Mouse (Mus musculus) liver, adult 2 months (tissue): ENCODE data around the gene Tnfrsf25. TPM values are rescaled to one million over a fixed set of nuclear protein-coding genes. Genes with fewer than 3 reads are reported as not detected.

ENCODE experiments used
- DNase-seq: peaks from one replicate; pipeline ENCODE4 v3.0.0-alpha.2; 2011; ENCODE audit warnings: low read depth, low spot score; ENCODE audit errors: extremely low read depth
- H3K27ac ChIP-seq: fragments of 200-500 bp; replicated peaks from 2 replicates; pipeline ENCODE4 v1.5.1; 2012; ENCODE audit warnings: low read depth, mild to moderate bottlenecking, control low read depth, inconsistent platforms, low read length; ENCODE audit not compliant: insufficient read depth
- H3K27me3 ChIP-seq: fragments of 200-500 bp; 2 replicates; pipeline ENCODE4 v1.6.1; 2012; ENCODE audit warnings: mild to moderate bottlenecking, moderate library complexity, low read length, inconsistent platforms; ENCODE audit not compliant: control insufficient read depth, insufficient read depth
- H3K36me3 ChIP-seq: fragments of 200-500 bp; 2 replicates; pipeline ENCODE4 v1.6.1; 2012; ENCODE audit warnings: low read length, inconsistent platforms; ENCODE audit not compliant: control insufficient read depth, insufficient read depth
- H3K4me1 ChIP-seq: fragments of 200-500 bp; 2 replicates; pipeline ENCODE4 v1.6.1; 2011; ENCODE audit warnings: low read length; ENCODE audit not compliant: control insufficient read depth, insufficient read depth
- H3K4me3 ChIP-seq: fragments of 200-500 bp; 2 replicates; pipeline ENCODE4 v1.5.1; 2011; ENCODE audit warnings: low read depth, mild to moderate bottlenecking, control low read depth, low read length, moderate library complexity; ENCODE audit not compliant: insufficient read depth
- H3K79me2 ChIP-seq: fragments of 200-500 bp; 2 replicates; pipeline ENCODE4 v1.6.1; 2012; ENCODE audit warnings: inconsistent platforms, mild to moderate bottlenecking, low read length, moderate library complexity; ENCODE audit not compliant: control insufficient read depth, insufficient read depth
- H3K9ac ChIP-seq: fragments of 200-500 bp; 2 replicates; pipeline ENCODE4 v1.6.1; 2012; ENCODE audit warnings: low read depth, mild to moderate bottlenecking, control low read depth, inconsistent platforms, low read length
- CTCF ChIP-seq: fragments of 200-500 bp; IDR thresholded peaks from 2 replicates; pipeline ENCODE4 v1.5.1; 2011; ENCODE audit warnings: low read depth, low read length, control low read depth
- POLR2A ChIP-seq: fragments of 200-500 bp; IDR thresholded peaks from 2 replicates; pipeline ENCODE4 v1.6.1; 2011; ENCODE audit warnings: low read length, control low read depth; ENCODE audit not compliant: insufficient read depth; ENCODE audit errors: extremely low read depth
- WGBS: fragments of 180-500 bp; shearing (Covaris S2); methylation state at CpG from one replicate; pipeline ENCODE4 v1.1.7; 2018; 5-methylcytosine and 5-hydroxymethylcytosine counted together
- polyA plus RNA-seq: library from polyadenylated mRNA; depleted of rRNA; stranded (reverse); fragments of >200 nt; gene quantifications from 2 replicates; pipeline ENCODE4 v1.2.3, GENCODE M21; 2012
- total RNA-seq: library from RNA; depleted of rRNA; stranded (reverse); fragments of >200 nt; gene quantifications from 2 replicates; pipeline ENCODE4 v1.2.3, GENCODE M21; 2014

The Tnfrsf25 gene
- total and polyA plus RNA-seq, 2 experiments: 0.28 to 0.72 TPM

DNA sequence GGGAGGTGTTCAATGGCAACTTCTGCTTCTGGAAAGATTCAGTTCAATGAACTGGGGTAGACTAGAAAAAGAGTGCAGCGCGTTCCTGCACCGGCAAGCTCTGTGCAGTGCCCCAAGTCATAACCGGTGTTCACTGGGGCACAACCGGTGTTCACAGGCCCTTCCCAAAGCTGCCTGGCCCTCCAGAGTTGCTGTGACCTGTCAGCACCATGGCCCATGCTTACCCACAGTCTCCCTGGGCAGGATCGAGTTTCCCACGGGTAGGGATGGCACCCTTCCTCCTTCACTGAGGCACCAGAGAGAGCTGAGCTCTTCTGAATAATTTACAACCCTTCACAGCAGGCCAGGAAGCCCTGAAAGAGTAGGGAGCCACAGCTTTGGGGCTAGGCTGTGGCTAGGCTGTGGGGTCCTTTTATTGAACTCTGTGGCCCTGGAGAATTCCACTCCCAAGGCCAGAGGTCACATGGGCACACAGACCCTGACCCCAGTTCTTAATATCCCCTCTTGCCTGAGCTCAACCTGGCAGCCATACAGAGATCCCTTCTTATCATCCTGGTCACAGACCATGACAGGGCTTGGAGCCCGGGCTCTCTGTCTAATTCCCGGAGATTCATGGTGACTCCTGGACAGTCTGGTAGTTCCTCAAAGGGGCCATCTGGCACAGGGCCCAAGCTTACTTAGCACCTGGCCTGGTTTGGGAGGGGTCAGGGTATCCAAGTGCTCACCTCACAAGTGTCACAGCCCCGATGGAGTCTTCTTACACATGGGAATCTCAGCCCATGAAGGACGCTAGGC is 30.5 kb downstream of the Tnfrsf25 start:
- no peak for TF ChIP-seq CTCF
- TF ChIP-seq POLR2A: no peak
- Histone ChIP-seq H3K27me3 (no peaks in the 10 kb centered on the region), H3K9ac (no peak overlapping the region), H3K36me3 (no peaks in the 10 kb centered on the region), H3K4me3 (no peak overlapping the region), H3K27ac (no peak overlapping the region), H3K4me1 (no peaks in the 10 kb centered on the region), H3K79me2 (no peaks in the 10 kb centered on the region)
- WGBS: 79% methylated on average over 11 of the region's 11 CpGs
- DNase-seq: no peak

DNA sequence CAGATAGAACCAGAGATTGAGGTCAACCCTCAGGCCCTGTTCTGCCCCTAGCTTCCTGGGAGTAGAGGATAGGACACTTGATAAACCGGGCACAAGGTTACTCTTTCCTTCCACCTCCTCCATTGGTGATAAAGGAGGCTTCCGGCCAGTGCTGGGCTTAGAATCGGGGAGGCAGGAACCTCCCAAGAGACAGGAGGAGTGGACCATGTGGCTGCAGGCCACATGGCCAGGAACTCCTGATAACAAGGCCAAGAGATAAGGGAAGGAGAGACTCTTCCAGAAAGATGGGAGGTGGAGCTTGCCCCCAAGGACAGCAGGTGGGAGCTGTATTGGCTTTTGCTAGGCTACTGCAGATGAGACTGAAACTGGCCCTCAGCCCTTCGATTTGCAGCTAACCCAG is 34.8 kb downstream of the Tnfrsf25 start:
- Histone ChIP-seq H3K4me1 (no peaks in the 10 kb centered on the region), H3K9ac (no peak overlapping the region), H3K27me3 (peaks cover 6% of the 10 kb centered on the region), H3K27ac (no peak overlapping the region), H3K79me2 (no peaks in the 10 kb centered on the region), H3K36me3 (no peaks in the 10 kb centered on the region), H3K4me3 (no peak overlapping the region)
- WGBS: 80% methylated on average over 4 of the region's 4 CpGs
- no peak for TF ChIP-seq CTCF
- TF ChIP-seq POLR2A: no peak
- no peak for DNase-seq

DNA sequence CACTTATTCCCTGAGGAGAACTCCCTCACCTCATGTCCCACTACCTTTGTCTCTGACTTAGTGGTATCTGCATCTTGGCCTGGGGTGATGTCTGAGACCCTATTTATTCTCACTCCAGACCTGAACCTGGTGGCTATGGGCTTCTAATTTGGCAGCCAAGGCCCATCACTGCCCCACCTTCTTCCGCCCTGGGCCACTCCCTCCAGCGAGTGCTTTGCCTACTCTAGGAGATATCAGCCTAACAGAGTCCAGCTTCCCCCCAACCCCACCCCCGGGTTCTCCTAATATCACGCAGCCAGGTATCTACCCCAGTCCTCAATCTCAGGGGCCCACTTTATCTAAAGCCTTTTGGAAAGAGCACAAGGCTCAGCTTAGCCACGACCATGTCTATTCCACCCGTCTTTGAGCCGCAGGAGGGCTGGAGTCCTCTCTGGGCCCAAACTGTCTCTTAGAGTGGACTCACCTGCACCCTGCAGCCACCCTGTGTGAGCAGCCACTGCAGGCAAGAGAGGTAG is 35.8 kb downstream of the Tnfrsf25 start:
- no peak for DNase-seq
- Histone ChIP-seq H3K27ac (no peak overlapping the region), H3K27me3 (peaks cover 6% of the 10 kb centered on the region), H3K79me2 (no peaks in the 10 kb centered on the region), H3K9ac (no peak overlapping the region), H3K4me3 (peak overlapping the region; percentile 30; the same call in 1 of the 2 replicates), H3K36me3 (no peaks in the 10 kb centered on the region), H3K4me1 (no peaks in the 10 kb centered on the region)
- no peak for TF ChIP-seq CTCF
- no peak for TF ChIP-seq POLR2A
- WGBS: 49% methylated on average over 7 of the region's 7 CpGs

DNA sequence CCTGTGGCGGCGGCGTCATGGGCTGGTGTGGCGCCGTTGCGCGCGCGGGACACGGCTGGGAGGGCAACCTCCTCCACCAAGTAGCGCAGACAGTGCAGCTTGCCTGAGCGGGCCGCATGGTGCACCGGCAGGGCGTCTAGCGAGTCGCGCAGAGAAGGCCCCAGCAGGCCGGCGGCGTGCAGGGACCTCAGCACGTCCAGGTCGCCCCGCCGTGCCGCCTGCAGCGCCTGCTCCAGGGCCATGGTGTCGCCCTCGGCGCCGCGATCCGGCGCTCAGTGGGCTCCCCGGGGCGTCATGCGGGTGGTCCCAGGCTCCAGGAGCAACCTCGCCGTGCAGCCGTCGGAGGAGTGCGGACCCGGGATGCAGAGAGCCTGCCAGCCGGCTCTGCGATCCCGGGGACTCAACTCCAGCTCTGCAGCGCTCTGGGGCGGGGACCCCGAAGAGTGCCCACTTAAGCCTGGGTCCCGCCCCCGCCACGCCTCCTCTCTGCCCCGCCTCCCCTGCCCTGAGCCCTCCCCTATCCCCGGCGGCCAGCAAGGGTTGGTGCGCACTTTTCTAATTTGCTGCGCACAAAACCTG is 36.3 kb downstream of the Tnfrsf25 start, which contains the start of gene Espn:
Gene Espn (minus strand): TSS at position 406 of the 579 bp plus-strand sequence.
- no peak for TF ChIP-seq CTCF
- no peak for TF ChIP-seq POLR2A

DNA sequence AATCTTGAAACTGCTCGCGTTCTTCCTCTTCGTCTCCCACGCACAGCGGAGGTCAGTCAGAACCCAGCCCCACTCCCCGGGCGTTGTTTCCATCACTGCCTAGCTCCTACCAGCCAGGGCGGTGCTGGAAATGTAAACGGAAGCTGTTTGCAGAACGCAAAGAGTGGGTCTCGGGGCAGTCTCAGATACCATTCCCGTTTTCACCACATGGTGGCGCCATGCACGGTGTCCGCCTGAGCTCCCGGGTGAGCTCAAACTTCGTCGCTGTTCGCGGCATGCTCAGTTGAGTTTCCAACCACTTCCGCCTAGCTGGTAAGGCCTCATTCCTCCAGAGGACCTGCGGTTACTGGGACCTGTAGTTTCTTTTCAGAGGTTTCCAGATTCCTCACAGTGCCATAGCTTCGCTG is 38.0 kb downstream of the Tnfrsf25 start:
- no peaks in the 10 kb centered on the region for H3K79me2 ChIP-seq
- H3K4me1 ChIP-seq: 0 out of 2 replicates have a peak, but pooled peaks cover 1% of the 10 kb centered on the region
- no peak overlapping the region for H3K9ac ChIP-seq
- H3K27me3 ChIP-seq: peaks cover 13% of the 10 kb centered on the region
- no peaks in the 10 kb centered on the region for H3K36me3 ChIP-seq
- H3K4me3 ChIP-seq: peak overlapping the region; percentile 18; the same call in 1 of the 2 replicates
- H3K27ac ChIP-seq: no peak overlapping the region
- 2% methylated on average over 23 of the region's 23 CpGs for WGBS
- DNase-seq: peak; percentile 48
- TF ChIP-seq POLR2A (no peak), CTCF (peak; percentile 93)

More for the DNA sequence above, 36.3 kb downstream of the Tnfrsf25 start, which contains the start of gene Espn:
- Histone ChIP-seq H3K4me1 (no peaks in the 10 kb centered on the region), H3K27me3 (peaks cover 6% of the 10 kb centered on the region), H3K9ac (no peak within 1 kb of the TSS), H3K27ac (no peak within 1 kb of the TSS), H3K4me3 (peak within 1 kb of the TSS; percentile 30; the same call in 1 of the 2 replicates), H3K79me2 (no peaks in the 10 kb centered on the region), H3K36me3 (no peaks in the 10 kb centered on the region)
- DNase-seq: no peak
- WGBS: 8% methylated on average over 56 of the region's 57 CpGs
